Mouse (Mus musculus): ENCODE measurements at regions not wholly inside any gene's neighbourhood (a gene's known extent, or its start where the extent isn't known, plus 50 kb on each side); places are given as distances from the start of the nearest gene placed in this dataset.
"Not testable (repeated sequence)": the region's sequence is repeated elsewhere in the genome, so short reads cannot be mapped to it uniquely, and the experiment has no call there.

GRCm38 (mm10) chr3:21865856-21866255 lies 210.6 kb upstream of the Tbl1xr1 start:
- no peak for DNase-seq (ENCODE audit: low read depth)

- DNase-seq (ENCODE audit: low read depth) = no peak
Measured at GRCm38 (mm10) chr3:21878396-21878795, 198.1 kb upstream of the Tbl1xr1 start.

- DNase-seq (ENCODE audit: low read depth) = no peak
Measured at GRCm38 (mm10) chr3:21884216-21884615, 192.2 kb upstream of the Tbl1xr1 start.

- no peak for DNase-seq (ENCODE audit: low read depth)
Measured at GRCm38 (mm10) chr3:21888710-21889109, 187.7 kb upstream of the Tbl1xr1 start.

- DNase-seq (ENCODE audit: low read depth) = no peak
Measured at GRCm38 (mm10) chr3:21891819-21892480, 184.5 kb upstream of the Tbl1xr1 start.

- DNase-seq (ENCODE audit: low read depth) = no peak
Measured at GRCm38 (mm10) chr3:21892864-21893404, 183.5 kb upstream of the Tbl1xr1 start.

- no peak for DNase-seq (ENCODE audit: low read depth)
Measured at GRCm38 (mm10) chr3:21895551-21895950, 180.9 kb upstream of the Tbl1xr1 start.

GRCm38 (mm10) chr3:21898241-21898640 lies 178.2 kb upstream of the Tbl1xr1 start:
- no peak for DNase-seq (ENCODE audit: low read depth)

- DNase-seq (ENCODE audit: low read depth) = no peak
Measured at GRCm38 (mm10) chr3:21905384-21906073, 170.9 kb upstream of the Tbl1xr1 start.

- no peak for DNase-seq (ENCODE audit: low read depth)
Measured at GRCm38 (mm10) chr3:21908828-21909227, 167.6 kb upstream of the Tbl1xr1 start.

GRCm38 (mm10) chr3:21910080-21910479 lies 166.4 kb upstream of the Tbl1xr1 start:
- no peak for DNase-seq (ENCODE audit: low read depth)

GRCm38 (mm10) chr3:21911071-21911470 lies 165.4 kb upstream of the Tbl1xr1 start:
- no peak for DNase-seq (ENCODE audit: low read depth)

- DNase-seq (ENCODE audit: low read depth) = no peak
Measured at GRCm38 (mm10) chr3:21917228-21917910, 159.1 kb upstream of the Tbl1xr1 start.

GRCm38 (mm10) chr3:21918431-21918830 lies 158.0 kb upstream of the Tbl1xr1 start:
- DNase-seq (ENCODE audit: low read depth) = no peak

GRCm38 (mm10) chr3:21919931-21920330 lies 156.5 kb upstream of the Tbl1xr1 start:
- no peak for DNase-seq (ENCODE audit: low read depth)

GRCm38 (mm10) chr3:21931951-21932350 lies 144.5 kb upstream of the Tbl1xr1 start:
- DNase-seq (ENCODE audit: low read depth) = no peak

- not testable (repeated sequence) for DNase-seq (ENCODE audit: low read depth)
Measured at GRCm38 (mm10) chr3:21932696-21933095, 143.8 kb upstream of the Tbl1xr1 start.

- no peak for DNase-seq (ENCODE audit: low read depth)
Measured at GRCm38 (mm10) chr3:21934731-21935271, 141.7 kb upstream of the Tbl1xr1 start.

- DNase-seq (ENCODE audit: low read depth) = peak; percentile 69
Measured at GRCm38 (mm10) chr3:21935571-21936261, 140.7 kb upstream of the Tbl1xr1 start.

- no peak for DNase-seq (ENCODE audit: low read depth)
Measured at GRCm38 (mm10) chr3:21936262-21936603, 140.2 kb upstream of the Tbl1xr1 start.

- no peak for DNase-seq (ENCODE audit: low read depth)
Measured at GRCm38 (mm10) chr3:21936616-21937015, 139.8 kb upstream of the Tbl1xr1 start.

Data from c-Kit-positive CD71-positive TER-119-negative erythroid progenitor cells, embryonic 14.5 days (primary cell).